Mouse (Mus musculus): Measurements from ENCODE around the gene Sbp. TPM values are rescaled to one million over a fixed set of nuclear protein-coding genes. Genes with fewer than 3 reads are reported as not detected.
"Not testable (repeated sequence)": the region's sequence is repeated elsewhere in the genome, so short reads cannot be mapped to it uniquely, and the experiment has no call there.

Sbp gene
- total RNA-seq (2022): not detected

GRCm38 (mm10) chr17:23941372-23941771 is at the start of gene Sbp:
Gene Sbp (plus strand): TSS chr17:23941672.
- no peak for DNase-seq

DNA sequence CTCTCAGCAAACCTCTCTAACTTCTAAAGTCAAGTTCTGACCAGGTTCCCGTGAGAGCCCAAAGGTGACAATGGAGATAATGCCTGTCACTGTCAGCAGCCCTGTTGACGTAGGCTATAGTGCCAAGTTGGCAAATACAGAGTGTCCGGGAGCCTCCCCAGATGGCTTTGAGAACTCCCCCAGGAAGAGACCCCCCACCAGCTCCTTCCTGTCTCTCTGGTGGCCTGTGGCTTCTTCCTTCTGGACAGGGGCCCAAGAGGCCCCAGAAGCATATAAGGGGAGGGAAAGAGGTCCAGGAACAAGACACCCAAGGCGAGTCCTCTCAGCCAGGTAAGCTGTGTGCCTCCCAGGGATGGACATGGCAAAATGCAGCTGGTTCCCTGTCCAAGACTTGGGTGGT is 24.3 kb upstream of the Sbp start, which contains the start of gene Dcpp3:
Dcpp3 (plus strand) TSS at position 301 of the 400 bp plus-strand sequence.
- not testable (repeated sequence) for DNase-seq

DNA sequence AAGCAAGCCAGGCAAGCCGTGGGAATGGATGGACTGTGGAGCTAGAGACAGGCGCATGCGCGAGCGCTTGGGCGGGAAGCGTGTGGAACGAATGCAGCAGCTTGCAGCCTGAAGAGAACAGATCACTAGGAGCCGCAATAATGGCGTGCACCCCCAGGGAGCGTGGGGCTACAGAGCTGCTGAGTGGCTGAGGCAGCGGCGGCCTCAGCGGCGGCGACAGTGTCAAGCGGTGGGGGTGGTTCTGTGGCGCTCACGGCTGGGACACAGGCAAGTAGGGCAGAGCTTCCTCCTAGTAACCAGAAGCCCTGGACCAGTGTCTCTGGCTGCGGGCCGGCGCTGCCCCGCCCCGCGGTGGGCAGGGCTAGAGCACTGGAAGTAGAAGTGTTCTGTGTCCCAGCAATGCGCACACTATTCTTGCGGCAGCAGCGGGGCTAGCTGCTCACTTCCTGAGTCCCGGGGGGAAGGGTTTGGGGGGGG is 16.9 kb upstream of the Sbp start:
- DNase-seq: peak; percentile 90

DNA sequence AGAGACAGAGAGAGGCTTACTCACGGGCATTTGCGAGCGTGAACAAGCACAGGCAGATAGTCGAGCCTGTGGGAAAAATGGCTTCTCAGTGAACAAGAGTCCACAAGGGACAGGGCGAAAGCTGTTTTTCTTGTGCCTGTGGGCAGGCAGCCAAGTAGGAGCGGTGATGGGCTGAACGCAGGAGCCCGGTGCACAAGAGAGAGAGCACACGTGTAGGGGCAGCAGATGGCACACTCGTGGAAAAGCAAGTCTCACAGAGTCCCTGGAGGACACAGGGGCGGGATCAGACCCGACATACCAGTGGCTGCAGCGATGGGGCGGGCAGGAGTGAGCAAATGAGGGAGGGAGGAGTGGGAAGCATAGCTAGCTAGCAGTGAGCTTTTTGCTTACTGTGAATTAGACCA is 16.4 kb upstream of the Sbp start:
- DNase-seq: peak; percentile 42

GRCm38 (mm10) chr17:23931157-23931556 is 10.3 kb upstream of the Sbp start:
- no peak for DNase-seq

- not testable (repeated sequence) for DNase-seq
Observed at GRCm38 (mm10) chr17:23947486-23947885, 6.0 kb downstream of the Sbp start.

DNA sequence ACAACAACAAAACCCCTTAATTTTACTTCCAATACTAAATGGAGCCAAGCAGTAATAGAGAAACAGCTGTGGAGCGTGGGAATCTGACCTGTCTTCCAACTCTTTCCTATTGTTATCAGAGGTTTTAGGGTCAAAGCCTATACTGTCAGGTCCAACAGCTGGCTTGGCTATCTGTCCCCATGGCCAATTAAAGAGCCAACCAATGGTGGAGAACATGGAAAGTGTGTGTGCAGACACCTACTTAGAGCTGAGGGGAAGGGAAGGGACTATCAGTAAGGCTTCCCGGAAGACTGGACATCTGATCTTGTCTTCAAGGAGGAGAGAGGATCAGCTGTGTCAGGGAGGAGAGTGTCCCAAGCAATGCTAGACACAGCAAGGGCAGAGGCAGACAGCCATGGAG is 7.6 kb downstream of the Sbp start:
- no peak for DNase-seq

DNA sequence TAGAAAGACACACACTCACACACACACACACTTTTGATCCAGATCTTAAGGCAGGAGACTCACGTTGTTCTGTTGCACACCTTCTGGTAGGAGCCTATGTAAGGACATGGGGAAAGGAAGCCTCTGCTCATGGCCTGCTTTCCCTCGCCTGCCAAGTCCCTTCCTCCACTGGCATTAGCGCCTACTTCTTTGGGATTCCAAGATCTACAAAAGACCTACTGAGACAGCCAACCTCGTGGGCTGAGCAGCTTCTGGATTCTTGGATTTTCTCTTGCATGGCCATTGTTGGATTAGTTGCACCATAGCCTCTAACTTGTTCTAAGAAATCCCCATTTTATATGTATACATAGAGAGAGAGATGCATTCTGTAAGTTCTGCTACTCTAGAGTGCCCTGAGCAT is 9.4 kb downstream of the Sbp start:
- DNase-seq: not testable (repeated sequence)

DNA sequence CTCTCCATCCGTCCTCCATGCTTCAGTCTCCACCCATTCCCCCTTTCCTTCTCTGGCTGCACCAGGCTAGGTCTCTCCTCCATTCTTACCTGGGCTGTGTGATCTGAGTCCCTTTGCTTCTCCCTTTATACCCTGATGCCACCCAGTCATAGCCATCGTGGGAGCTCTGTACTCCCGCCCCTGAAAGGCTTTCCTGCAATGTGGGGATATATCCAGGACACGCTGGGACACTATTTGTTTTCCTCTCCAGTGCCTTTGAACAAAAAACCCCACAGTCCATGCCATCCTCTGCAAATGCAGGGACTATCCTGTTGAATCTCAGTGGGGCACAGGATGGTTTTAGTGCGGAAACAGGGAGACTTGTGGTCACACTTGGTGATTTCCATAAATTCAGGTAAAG is 13.7 kb downstream of the Sbp start, which contains the start of gene Sbpl:
Sbpl (minus strand) TSS at position 101 of the 400 bp plus-strand sequence.
- DNase-seq: no peak

- peak; percentile 62 for DNase-seq
Observed at GRCm38 (mm10) chr17:23960084-23960738, 18.7 kb downstream of the Sbp start.

DNA sequence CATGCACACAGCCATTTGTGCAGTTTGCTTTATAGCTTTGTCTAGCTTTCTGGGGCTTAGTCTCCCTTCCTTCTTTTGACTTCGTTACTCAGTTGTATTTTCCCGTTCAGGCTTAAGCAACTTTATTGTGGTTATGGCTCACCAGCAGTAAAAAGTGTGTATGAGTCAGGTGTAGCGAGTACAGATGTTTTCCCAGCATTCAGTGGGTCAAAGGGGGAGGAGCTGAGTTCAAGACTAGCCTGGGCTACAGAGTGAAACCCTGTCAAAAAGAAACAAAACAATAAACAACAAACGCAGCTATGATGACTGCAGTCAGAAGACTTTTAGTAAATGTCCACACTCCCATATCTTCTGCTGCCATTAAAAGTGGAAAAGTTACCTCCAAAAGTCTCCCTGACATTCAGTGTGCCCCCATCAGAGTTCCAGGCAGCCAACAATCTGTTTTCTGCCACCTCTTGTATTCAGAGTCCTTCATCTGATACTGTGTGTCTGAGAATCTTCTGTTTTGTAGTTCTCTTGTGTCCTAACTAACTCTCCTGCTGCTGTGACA is 20.2 kb downstream of the Sbp start:
- DNase-seq: no peak

DNA sequence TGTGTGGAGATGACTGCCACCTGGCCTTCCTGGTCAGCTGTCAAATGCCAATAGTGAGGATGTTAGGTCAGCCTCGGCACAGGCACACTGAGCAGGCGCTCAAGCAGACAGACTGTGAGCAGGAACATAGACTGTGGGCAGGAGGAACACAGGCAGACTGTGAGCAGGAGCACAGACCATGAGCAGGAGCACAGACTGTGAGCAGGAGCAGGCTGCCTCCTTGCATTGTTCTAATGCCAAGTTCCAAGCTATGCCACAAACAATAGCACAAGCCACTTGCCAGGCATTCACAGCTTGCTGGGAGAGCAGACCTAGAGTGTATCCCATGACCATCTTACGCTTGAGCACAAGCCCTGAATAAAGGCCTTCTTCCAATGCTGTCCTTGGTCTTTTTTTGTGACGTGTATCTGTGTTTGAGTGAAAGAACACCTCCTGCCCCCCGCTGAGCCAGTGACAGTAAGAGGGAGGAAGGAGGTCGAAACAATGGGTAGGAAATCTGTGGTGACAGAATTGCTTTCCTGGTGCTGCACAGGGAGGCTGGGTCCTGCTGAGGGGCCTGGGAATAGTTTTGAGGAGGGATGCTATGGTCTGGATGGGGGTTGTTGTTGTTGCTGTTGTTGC is 24.4 kb downstream of the Sbp start:
- DNase-seq: no peak

DNA sequence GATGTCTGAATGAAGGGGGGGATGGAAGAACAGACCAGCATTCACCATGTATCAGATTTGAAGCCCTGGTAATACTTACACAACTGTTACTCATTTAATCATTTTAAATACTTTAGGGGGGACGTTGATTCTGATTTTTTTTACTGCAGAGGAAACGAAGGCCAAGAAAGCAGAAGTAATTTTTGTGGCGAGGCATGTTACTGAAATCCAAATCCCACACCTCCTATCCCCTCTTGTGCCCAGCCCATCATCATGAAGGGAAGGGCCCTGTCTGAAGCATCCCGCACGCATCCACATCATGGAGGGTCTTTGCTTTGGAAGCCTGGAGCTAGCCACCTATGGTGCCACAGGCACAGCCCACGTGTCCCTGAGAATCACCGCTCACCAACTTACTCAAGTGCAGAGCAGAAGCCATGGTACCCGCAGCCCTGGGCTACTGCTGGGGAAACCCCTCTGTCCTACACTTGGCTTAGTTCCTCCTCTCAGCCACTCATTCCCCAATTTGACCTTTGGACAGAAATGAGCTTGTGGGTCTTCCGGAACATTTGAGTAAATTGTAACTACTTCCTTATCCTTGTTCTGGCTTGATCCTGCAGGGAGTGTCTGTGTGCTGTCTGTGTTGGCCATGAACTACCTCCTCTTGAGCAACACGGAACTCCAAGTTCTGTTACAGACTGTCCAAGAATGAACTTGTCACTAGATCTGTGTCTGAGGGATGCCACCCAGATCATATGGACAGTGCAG is 25.4 kb downstream of the Sbp start:
- no peak for DNase-seq

- DNase-seq: no peak
Observed at GRCm38 (mm10) chr17:23968780-23969179, 27.3 kb downstream of the Sbp start.

DNA sequence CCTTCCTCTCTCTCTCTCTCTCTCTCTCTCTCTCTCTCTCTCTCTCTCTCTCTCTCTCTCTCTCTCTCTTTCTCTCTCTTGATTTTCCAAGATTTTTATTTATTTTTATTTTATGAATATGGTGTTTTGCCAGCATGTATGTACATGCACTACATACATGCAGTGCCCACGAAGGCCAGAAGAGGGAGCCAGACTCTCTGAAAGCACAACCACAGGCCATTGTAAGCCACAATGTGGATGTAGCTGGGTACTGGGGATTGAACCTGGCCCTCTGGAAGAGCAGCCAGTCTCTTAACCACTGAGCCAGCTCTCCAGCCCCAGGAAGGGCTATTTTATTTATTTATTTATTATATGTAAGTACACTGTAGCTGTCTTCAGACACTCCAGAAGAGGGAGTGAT is 27.8 kb downstream of the Sbp start:
- DNase-seq: peak; percentile 58

- no peak for DNase-seq
Observed at GRCm38 (mm10) chr17:23971315-23971714, 29.8 kb downstream of the Sbp start.

- DNase-seq: no peak
Observed at GRCm38 (mm10) chr17:23976665-23977064, 35.2 kb downstream of the Sbp start.

- DNase-seq: no peak
Observed at GRCm38 (mm10) chr17:23979471-23979870, 38.0 kb downstream of the Sbp start.

- no peak for DNase-seq
Observed at GRCm38 (mm10) chr17:23980297-23980909, 38.9 kb downstream of the Sbp start, which contains the start of gene Prss30. Gene Prss30 (minus strand): TSS chr17:23980566.

DNA sequence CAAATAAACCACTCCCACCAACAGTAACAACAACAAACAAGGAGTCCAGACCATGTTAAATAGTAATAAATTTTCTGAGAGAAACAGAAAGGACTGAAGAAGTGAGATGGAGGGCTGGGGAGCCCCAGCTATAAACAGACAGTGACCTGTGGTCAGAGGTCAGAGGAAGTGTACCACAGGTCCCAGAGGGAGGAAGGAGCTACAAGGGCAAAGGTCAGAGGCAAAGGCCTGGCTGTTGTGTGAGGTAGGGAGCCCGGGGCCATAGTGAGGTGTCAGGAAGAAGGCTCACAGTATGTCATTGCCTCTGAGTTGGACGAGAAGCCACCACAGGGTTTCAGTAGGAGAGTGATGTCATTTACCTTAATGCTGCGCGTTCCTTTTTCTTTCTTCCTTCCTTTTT is 41.4 kb downstream of the Sbp start:
- DNase-seq: no peak

- peak; percentile 42 for DNase-seq
Observed at GRCm38 (mm10) chr17:23984989-23985388, 43.5 kb downstream of the Sbp start.

- no peak for DNase-seq
Observed at GRCm38 (mm10) chr17:23989802-23990201, 48.3 kb downstream of the Sbp start.
